Mouse (Mus musculus) stomach, embryonic 15.5 days (tissue): ENCODE measurements around the gene Pgc. TPM values are rescaled to one million over a fixed set of nuclear protein-coding genes. Genes with fewer than 3 reads are reported as not detected.

Experiments
- ATAC-seq: fragments of 200-750 bp; cut with Nextera tagmentation; 2 replicates; pipeline ENCODE4 v1.8.0; 2017; ENCODE audit warnings: low read depth, moderate number of reproducible peaks, moderate TSS enrichment; ENCODE audit not compliant: insufficient read depth, low FRiP score
- H3K27ac ChIP-seq: fragments of 300-500 bp; sonication (generic); 2 replicates; pipeline ENCODE4 v1.5.1; 2015; ENCODE audit warnings: mild to moderate bottlenecking, inconsistent platforms
- H3K27me3 ChIP-seq: fragments of 300-500 bp; sonication (generic); replicated peaks from 2 replicates; pipeline ENCODE4 v1.6.1; 2015; ENCODE audit warnings: inconsistent platforms
- H3K36me3 ChIP-seq: fragments of 300-500 bp; sonication (generic); 2 replicates; pipeline ENCODE4 v1.6.1; 2015; ENCODE audit warnings: inconsistent platforms
- H3K4me1 ChIP-seq: fragments of 300-500 bp; sonication (generic); 2 replicates; pipeline ENCODE4 v1.6.1; 2015; ENCODE audit warnings: inconsistent platforms
- H3K4me2 ChIP-seq: fragments of 300-500 bp; sonication (generic); 2 replicates; pipeline ENCODE4 v1.6.1; 2015; ENCODE audit warnings: mild to moderate bottlenecking, inconsistent platforms
- H3K4me3 ChIP-seq: fragments of 300-500 bp; sonication (generic); replicated peaks from 2 replicates; pipeline ENCODE4 v1.5.1; 2015; ENCODE audit warnings: inconsistent platforms
- H3K9ac ChIP-seq: fragments of 300-500 bp; sonication (generic); 2 replicates; pipeline ENCODE4 v1.6.1; 2015; ENCODE audit warnings: inconsistent platforms
- H3K9me3 ChIP-seq: fragments of 300-500 bp; sonication (generic); 2 replicates; pipeline ENCODE4 v1.6.1; 2016; ENCODE audit warnings: inconsistent platforms
- WGBS: fragments of 180-500 bp; shearing (Covaris S2); methylation state at CpG from one replicate; pipeline ENCODE4 v1.1.7; 2015; 5-methylcytosine and 5-hydroxymethylcytosine counted together
- polyA plus RNA-seq: library from polyadenylated mRNA; unstranded; fragments of >200 nt; fragmentation: Nextera tagmentation; extraction: Ambion mirVana; gene quantifications from 2 replicates; pipeline ENCODE4 v1.2.1, GENCODE M21; 2015

The Pgc gene
- polyA plus RNA-seq, 1 experiment from 2014 or later: 71.7 TPM

GRCm38 (mm10) chr17:47738879-47739798 is 12.5 kb downstream of the Pgc start:
- H3K9me3 ChIP-seq: no peaks in the 10 kb centered on the region
- H3K36me3 ChIP-seq: no peaks in the 10 kb centered on the region
- H3K27ac ChIP-seq: 0 out of 2 replicates have a peak overlapping the region, but pooled peaks have one; percentile 78
- H3K4me1 ChIP-seq: peaks cover 17% of the 10 kb centered on the region
- 18% methylated on average over 20 of the region's 20 CpGs for WGBS
- no peak for ATAC-seq
- peak overlapping the region; percentile 77 for H3K4me3 ChIP-seq
- H3K9ac ChIP-seq: peak overlapping the region; percentile 18; the same call in 1 of the 2 replicates
- H3K4me2 ChIP-seq: peak overlapping the region; percentile 99
- no peaks in the 10 kb centered on the region for H3K27me3 ChIP-seq

GRCm38 (mm10) chr17:47740186-47740585 is 13.5 kb downstream of the Pgc start:
- WGBS: 87% methylated on average over 2 of the region's 2 CpGs
- H3K27ac ChIP-seq: no peak overlapping the region
- ATAC-seq: no peak
- H3K4me3 ChIP-seq: no peak overlapping the region
- H3K4me1 ChIP-seq: peaks cover 17% of the 10 kb centered on the region
- H3K9me3 ChIP-seq: no peaks in the 10 kb centered on the region
- no peak overlapping the region for H3K9ac ChIP-seq
- H3K27me3 ChIP-seq: no peaks in the 10 kb centered on the region
- no peaks in the 10 kb centered on the region for H3K36me3 ChIP-seq
- H3K4me2 ChIP-seq: no peak overlapping the region

GRCm38 (mm10) chr17:47742991-47743734 is 16.5 kb downstream of the Pgc start:
- WGBS: 40% methylated on average over 16 of the region's 16 CpGs
- Histone ChIP-seq H3K27ac (no peak overlapping the region), H3K9me3 (no peaks in the 10 kb centered on the region), H3K4me2 (no peak overlapping the region), H3K36me3 (no peaks in the 10 kb centered on the region), H3K27me3 (no peaks in the 10 kb centered on the region), H3K4me3 (no peak overlapping the region), H3K9ac (no peak overlapping the region), H3K4me1 (peaks cover 12% of the 10 kb centered on the region)
- no peak for ATAC-seq

GRCm38 (mm10) chr17:47744086-47744485 is 17.4 kb downstream of the Pgc start:
- Histone ChIP-seq H3K4me1 (peaks cover 15% of the 10 kb centered on the region), H3K4me2 (no peak overlapping the region), H3K27me3 (no peaks in the 10 kb centered on the region), H3K4me3 (no peak overlapping the region), H3K27ac (no peak overlapping the region), H3K9me3 (no peaks in the 10 kb centered on the region), H3K9ac (no peak overlapping the region), H3K36me3 (no peaks in the 10 kb centered on the region)
- ATAC-seq: no peak
- 90% methylated on average over 14 of the region's 14 CpGs for WGBS

GRCm38 (mm10) chr17:47744746-47745368 is 18.2 kb downstream of the Pgc start:
- H3K36me3 ChIP-seq: no peaks in the 10 kb centered on the region
- H3K27me3 ChIP-seq: no peaks in the 10 kb centered on the region
- H3K9me3 ChIP-seq: no peaks in the 10 kb centered on the region
- WGBS: 84% methylated on average over 10 of the region's 10 CpGs
- H3K9ac ChIP-seq: no peak overlapping the region
- no peak overlapping the region for H3K4me2 ChIP-seq
- H3K4me3 ChIP-seq: no peak overlapping the region
- H3K4me1 ChIP-seq: peaks cover 12% of the 10 kb centered on the region
- no peak for ATAC-seq
- no peak overlapping the region for H3K27ac ChIP-seq

GRCm38 (mm10) chr17:47748791-47749553 is 22.3 kb downstream of the Pgc start:
- no peak overlapping the region for H3K9ac ChIP-seq
- no peaks in the 10 kb centered on the region for H3K9me3 ChIP-seq
- WGBS: 41% methylated on average over 14 of the region's 14 CpGs
- peaks cover 12% of the 10 kb centered on the region for H3K4me1 ChIP-seq
- no peaks in the 10 kb centered on the region for H3K27me3 ChIP-seq
- peak overlapping the region; percentile 40; the same call in 1 of the 2 replicates for H3K27ac ChIP-seq
- no peak overlapping the region for H3K4me2 ChIP-seq
- H3K4me3 ChIP-seq: no peak overlapping the region
- peak; percentile 34; the same call in 1 of the 2 replicates for ATAC-seq
- H3K36me3 ChIP-seq: no peaks in the 10 kb centered on the region

- H3K4me3 ChIP-seq: no peak overlapping the region
- 69% methylated on average over 3 of the region's 3 CpGs for WGBS
- H3K9ac ChIP-seq: no peak overlapping the region
- no peaks in the 10 kb centered on the region for H3K36me3 ChIP-seq
- peaks cover 12% of the 10 kb centered on the region for H3K4me1 ChIP-seq
- no peak overlapping the region for H3K4me2 ChIP-seq
- no peak overlapping the region for H3K27ac ChIP-seq
- no peaks in the 10 kb centered on the region for H3K27me3 ChIP-seq
- H3K9me3 ChIP-seq: no peaks in the 10 kb centered on the region
- no peak for ATAC-seq
These were observed 23.0 kb downstream of the Pgc start for GRCm38 (mm10) chr17:47749626-47750025.

GRCm38 (mm10) chr17:47750101-47750500 is 23.5 kb downstream of the Pgc start:
- Histone ChIP-seq H3K4me3 (no peak overlapping the region), H3K4me2 (no peak overlapping the region), H3K36me3 (no peaks in the 10 kb centered on the region), H3K9ac (no peak overlapping the region), H3K27ac (no peak overlapping the region), H3K4me1 (peaks cover 12% of the 10 kb centered on the region), H3K9me3 (no peaks in the 10 kb centered on the region), H3K27me3 (no peaks in the 10 kb centered on the region)
- 66% methylated on average over 6 of the region's 6 CpGs for WGBS
- ATAC-seq: no peak

GRCm38 (mm10) chr17:47751811-47752210 is 25.2 kb downstream of the Pgc start:
- Histone ChIP-seq H3K4me2 (no peak overlapping the region), H3K9me3 (no peaks in the 10 kb centered on the region), H3K27me3 (no peaks in the 10 kb centered on the region), H3K4me1 (peaks cover 12% of the 10 kb centered on the region), H3K27ac (no peak overlapping the region), H3K4me3 (no peak overlapping the region), H3K9ac (no peak overlapping the region), H3K36me3 (no peaks in the 10 kb centered on the region)
- 70% methylated on average over 5 of the region's 5 CpGs for WGBS
- no peak for ATAC-seq

GRCm38 (mm10) chr17:47753130-47753775 is 26.6 kb downstream of the Pgc start:
- ATAC-seq: no peak
- Histone ChIP-seq H3K4me2 (no peak overlapping the region), H3K9me3 (no peaks in the 10 kb centered on the region), H3K4me3 (no peak overlapping the region), H3K4me1 (peaks cover 12% of the 10 kb centered on the region), H3K9ac (no peak overlapping the region), H3K36me3 (no peaks in the 10 kb centered on the region), H3K27ac (no peak overlapping the region), H3K27me3 (no peaks in the 10 kb centered on the region)
- WGBS: 66% methylated on average over 8 of the region's 8 CpGs

GRCm38 (mm10) chr17:47754246-47754645 is 27.6 kb downstream of the Pgc start:
- H3K4me2 ChIP-seq: no peak overlapping the region
- H3K36me3 ChIP-seq: no peaks in the 10 kb centered on the region
- peaks cover 2% of the 10 kb centered on the region for H3K4me1 ChIP-seq
- H3K9me3 ChIP-seq: no peaks in the 10 kb centered on the region
- H3K4me3 ChIP-seq: no peak overlapping the region
- 80% methylated on average over 10 of the region's 13 CpGs for WGBS
- no peaks in the 10 kb centered on the region for H3K27me3 ChIP-seq
- H3K9ac ChIP-seq: no peak overlapping the region
- H3K27ac ChIP-seq: no peak overlapping the region
- peak; percentile 56; the same call in 1 of the 2 replicates for ATAC-seq
